Mouse (Mus musculus): ENCODE results near the gene Vkorc1l1. TPM values are rescaled to one million over a fixed set of nuclear protein-coding genes. Genes with fewer than 3 reads are reported as not detected.

The Vkorc1l1 gene
- polyA plus RNA-seq, 1 experiment from 2014 or later: 27.7 TPM

DNA sequence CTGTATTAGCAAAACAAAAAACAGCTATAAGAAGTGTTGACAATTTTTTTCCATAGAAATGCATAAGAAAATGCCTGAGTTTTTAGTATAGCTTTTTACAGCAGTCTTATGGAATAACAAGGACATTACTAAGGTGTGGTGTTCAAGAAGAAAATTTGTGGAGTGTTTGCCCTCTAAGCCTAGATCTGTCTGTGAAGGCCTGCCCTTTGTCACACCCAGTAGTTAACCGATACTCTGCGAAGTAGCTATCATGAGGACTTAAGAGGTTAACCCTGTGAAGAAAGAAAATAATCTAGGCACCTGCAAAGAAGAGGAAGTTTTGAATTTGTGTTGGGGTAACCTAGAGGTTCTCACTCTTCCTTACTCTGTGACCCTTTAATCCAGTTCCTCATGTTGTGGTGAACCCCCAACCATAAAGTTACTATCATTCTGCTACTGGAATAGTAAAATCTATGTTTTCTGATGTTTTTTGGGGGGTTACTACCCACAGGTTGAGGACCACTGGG lies 5.8 kb downstream of the Vkorc1l1 start:
- Histone ChIP-seq H3K27me3 (no peaks in the 10 kb centered on the region), H3K4me2 (no peak overlapping the region), H3K4me1 (peaks cover 4% of the 10 kb centered on the region; the same call in 1 of the 2 replicates), H3K27ac (no peak overlapping the region), H3K9ac (no peak overlapping the region), H3K36me3 (peaks cover 8% of the 10 kb centered on the region), H3K4me3 (no peak overlapping the region), H3K9me3 (no peaks in the 10 kb centered on the region)
- ATAC-seq (ENCODE audit: insufficient number of reproducible peaks, insufficient read depth, low FRiP score, low TSS enrichment, low read depth): no peak
- WGBS: 92% methylated on average over 2 of the region's 2 CpGs

- H3K27ac ChIP-seq: no peak overlapping the region
- H3K4me2 ChIP-seq: no peak overlapping the region
- H3K4me3 ChIP-seq: no peak overlapping the region
- no peaks in the 10 kb centered on the region for H3K9me3 ChIP-seq
- no peaks in the 10 kb centered on the region for H3K27me3 ChIP-seq
- WGBS: 92% methylated on average over 4 of the region's 4 CpGs
- H3K36me3 ChIP-seq: no peaks in the 10 kb centered on the region; the same call in 1 of the 2 replicates
- no peaks in the 10 kb centered on the region for H3K4me1 ChIP-seq
- no peak for ATAC-seq (ENCODE audit: insufficient number of reproducible peaks, insufficient read depth, low FRiP score, low TSS enrichment, low read depth)
- no peak overlapping the region for H3K9ac ChIP-seq
Observed at GRCm38 (mm10) chr5:129952143-129952542, 10.4 kb downstream of the Vkorc1l1 start.

DNA sequence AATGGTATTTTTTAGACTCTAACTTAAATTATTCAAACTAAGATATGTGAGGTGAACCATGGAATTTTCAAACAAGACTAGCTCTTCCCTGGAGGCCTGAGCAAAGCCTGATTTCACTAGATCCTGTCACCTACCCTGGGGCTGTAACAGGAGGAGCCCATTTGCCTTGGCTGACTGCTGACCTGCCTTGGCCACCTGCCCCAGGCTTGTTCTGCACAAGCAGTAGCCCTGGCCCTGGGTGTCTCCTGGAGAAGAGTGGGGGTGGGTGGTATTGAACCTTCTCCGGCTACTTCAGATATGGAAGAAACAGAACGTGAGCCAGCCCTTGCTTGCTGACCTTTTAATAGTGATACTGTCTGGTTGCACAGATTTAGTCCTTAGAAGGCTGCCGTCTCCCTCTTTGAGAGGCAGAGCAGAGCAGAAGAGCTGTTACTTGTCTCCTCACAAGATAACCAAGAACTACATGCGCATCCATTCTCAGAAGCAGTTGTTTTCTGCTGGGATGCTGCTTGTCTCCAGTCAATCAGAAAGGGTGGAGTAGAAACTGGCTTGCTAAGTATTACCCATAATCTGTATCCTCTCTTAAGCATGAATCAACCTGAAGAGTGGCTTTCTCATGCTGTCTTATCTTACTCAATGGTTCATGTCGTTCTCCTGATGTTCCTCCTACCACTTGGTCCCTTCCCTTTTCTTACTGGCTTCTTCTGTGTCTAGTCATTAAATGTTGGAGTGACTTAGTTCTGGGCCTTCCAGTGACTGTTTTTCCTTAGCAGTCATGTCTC lies 12.9 kb downstream of the Vkorc1l1 start:
- no peak overlapping the region for H3K4me2 ChIP-seq
- ATAC-seq (ENCODE audit: insufficient number of reproducible peaks, insufficient read depth, low FRiP score, low TSS enrichment, low read depth): no peak

DNA sequence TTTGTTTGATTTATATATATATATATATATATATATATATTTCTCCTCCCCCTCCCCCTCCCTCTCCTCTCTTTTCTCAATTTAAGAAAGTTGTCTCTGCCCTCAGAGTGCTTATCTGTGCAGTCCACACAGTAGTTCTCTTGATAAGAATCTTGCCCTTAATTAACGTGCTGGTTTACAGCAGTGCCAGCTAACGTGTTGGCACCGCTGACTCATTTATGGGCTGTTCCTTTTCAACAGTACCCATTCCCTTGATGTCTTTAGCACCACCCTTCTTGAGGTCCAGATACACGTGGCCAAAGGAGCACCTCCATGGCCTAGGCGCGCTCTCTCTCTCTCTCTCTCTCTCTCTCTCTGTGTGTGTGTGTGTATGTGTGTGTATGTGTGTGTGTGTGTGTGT lies 14.0 kb downstream of the Vkorc1l1 start:
- Histone ChIP-seq H3K4me3 (no peak overlapping the region), H3K9me3 (no peaks in the 10 kb centered on the region), H3K4me2 (no peak overlapping the region), H3K4me1 (no peaks in the 10 kb centered on the region), H3K27ac (no peak overlapping the region), H3K27me3 (no peaks in the 10 kb centered on the region), H3K9ac (no peak overlapping the region), H3K36me3 (no peaks in the 10 kb centered on the region; the same call in 1 of the 2 replicates)
- 81% methylated on average over 6 of the region's 6 CpGs for WGBS
- no peak for ATAC-seq (ENCODE audit: insufficient number of reproducible peaks, insufficient read depth, low FRiP score, low TSS enrichment, low read depth)

More for the DNA sequence above, 12.9 kb downstream of the Vkorc1l1 start:
- no peak overlapping the region for H3K9ac ChIP-seq
- H3K4me3 ChIP-seq: no peak overlapping the region
- H3K27me3 ChIP-seq: no peaks in the 10 kb centered on the region
- WGBS: 77% methylated on average over 5 of the region's 5 CpGs
- H3K4me1 ChIP-seq: no peaks in the 10 kb centered on the region
- no peak overlapping the region for H3K27ac ChIP-seq
- no peaks in the 10 kb centered on the region for H3K9me3 ChIP-seq
- no peaks in the 10 kb centered on the region; the same call in 1 of the 2 replicates for H3K36me3 ChIP-seq

GRCm38 (mm10) chr5:129963224-129963623 lies 21.5 kb downstream of the Vkorc1l1 start:
- Histone ChIP-seq H3K27me3 (no peaks in the 10 kb centered on the region), H3K4me1 (no peaks in the 10 kb centered on the region), H3K4me2 (no peak overlapping the region), H3K27ac (no peak overlapping the region), H3K9me3 (no peaks in the 10 kb centered on the region), H3K4me3 (no peak overlapping the region), H3K9ac (no peak overlapping the region), H3K36me3 (no peaks in the 10 kb centered on the region; the same call in 1 of the 2 replicates)
- WGBS: 64% methylated on average over 4 of the region's 4 CpGs
- ATAC-seq (ENCODE audit: insufficient number of reproducible peaks, insufficient read depth, low FRiP score, low TSS enrichment, low read depth): no peak

DNA sequence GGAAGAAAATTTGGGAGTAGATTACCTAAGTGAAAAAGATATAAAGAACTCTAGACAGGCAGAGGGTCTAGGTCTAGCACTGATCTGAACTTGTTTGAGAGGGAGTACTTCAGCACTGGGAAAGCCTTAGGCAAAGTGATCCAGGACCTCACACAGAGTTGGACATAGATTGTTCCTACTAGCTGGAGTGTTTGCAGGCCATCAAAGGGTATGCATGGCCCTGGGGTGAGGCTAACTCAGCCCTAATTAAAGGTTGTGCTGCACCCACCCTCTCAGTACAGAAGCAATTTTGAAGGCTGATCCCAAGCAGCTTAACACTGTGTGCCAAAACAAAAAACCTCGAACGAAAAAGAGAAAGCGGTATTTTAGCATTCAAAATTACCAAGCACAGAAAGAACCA lies 24.7 kb downstream of the Vkorc1l1 start:
- H3K9ac ChIP-seq: no peak overlapping the region
- no peak overlapping the region for H3K4me3 ChIP-seq
- no peak overlapping the region for H3K27ac ChIP-seq
- WGBS: 66% methylated on average over 3 of the region's 3 CpGs
- peaks cover under 1% of the 10 kb centered on the region; the same call in 1 of the 2 replicates for H3K36me3 ChIP-seq
- ATAC-seq (ENCODE audit: insufficient number of reproducible peaks, insufficient read depth, low FRiP score, low TSS enrichment, low read depth): no peak
- no peaks in the 10 kb centered on the region for H3K4me1 ChIP-seq
- H3K4me2 ChIP-seq: no peak overlapping the region
- H3K27me3 ChIP-seq: no peaks in the 10 kb centered on the region
- H3K9me3 ChIP-seq: no peaks in the 10 kb centered on the region

GRCm38 (mm10) chr5:129968417-129968816 lies 26.6 kb downstream of the Vkorc1l1 start:
- no peak overlapping the region for H3K27ac ChIP-seq
- H3K27me3 ChIP-seq: no peaks in the 10 kb centered on the region
- WGBS: 83% methylated on average over 7 of the region's 7 CpGs
- no peak overlapping the region for H3K4me2 ChIP-seq
- ATAC-seq (ENCODE audit: insufficient number of reproducible peaks, insufficient read depth, low FRiP score, low TSS enrichment, low read depth): no peak
- no peak overlapping the region for H3K9ac ChIP-seq
- no peaks in the 10 kb centered on the region for H3K4me1 ChIP-seq
- H3K9me3 ChIP-seq: no peaks in the 10 kb centered on the region
- H3K36me3 ChIP-seq: peaks cover 6% of the 10 kb centered on the region; the same call in 1 of the 2 replicates
- no peak overlapping the region for H3K4me3 ChIP-seq

- no peak for ATAC-seq (ENCODE audit: insufficient number of reproducible peaks, insufficient read depth, low FRiP score, low TSS enrichment, low read depth)
- Histone ChIP-seq H3K36me3 (peaks cover 17% of the 10 kb centered on the region), H3K9me3 (no peaks in the 10 kb centered on the region), H3K27ac (no peak overlapping the region), H3K9ac (no peak overlapping the region), H3K4me3 (no peak overlapping the region), H3K4me1 (no peaks in the 10 kb centered on the region), H3K27me3 (no peaks in the 10 kb centered on the region), H3K4me2 (no peak overlapping the region)
- WGBS: 87% methylated on average over 4 of the region's 4 CpGs
Observed at GRCm38 (mm10) chr5:129971491-129971890, 29.7 kb downstream of the Vkorc1l1 start.

- Histone ChIP-seq H3K36me3 (peaks cover 24% of the 10 kb centered on the region), H3K4me3 (no peak overlapping the region), H3K4me2 (no peak overlapping the region), H3K4me1 (no peaks in the 10 kb centered on the region), H3K27ac (no peak overlapping the region), H3K9me3 (no peaks in the 10 kb centered on the region), H3K9ac (no peak overlapping the region), H3K27me3 (no peaks in the 10 kb centered on the region)
- 80% methylated on average over 4 of the region's 4 CpGs for WGBS
- ATAC-seq (ENCODE audit: insufficient number of reproducible peaks, insufficient read depth, low FRiP score, low TSS enrichment, low read depth): no peak
Observed at GRCm38 (mm10) chr5:129974354-129974753, 32.6 kb downstream of the Vkorc1l1 start.

DNA sequence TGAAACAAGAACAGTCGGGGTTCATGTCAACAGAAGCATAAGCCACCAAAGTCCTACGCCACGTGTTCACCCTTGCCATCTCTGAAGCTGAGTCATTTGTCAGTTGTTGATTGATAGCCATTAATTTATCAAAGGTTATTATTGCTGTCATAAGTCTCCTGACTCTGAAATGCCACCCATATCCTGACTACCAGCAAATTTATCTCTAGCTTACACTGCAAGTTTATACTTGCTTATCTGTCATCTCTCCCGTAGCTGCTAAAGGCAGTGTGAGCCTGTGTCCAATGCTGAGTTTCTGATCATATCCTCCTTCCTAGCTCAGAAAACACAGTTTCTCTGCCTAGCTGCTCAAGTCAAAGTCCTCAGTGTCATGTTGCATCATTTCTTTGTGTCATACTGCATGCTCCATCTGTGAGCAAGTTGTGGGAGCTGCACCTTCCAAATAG lies 33.1 kb downstream of the Vkorc1l1 start:
- Histone ChIP-seq H3K4me3 (no peak overlapping the region), H3K27ac (no peak overlapping the region), H3K9ac (no peak overlapping the region), H3K9me3 (no peaks in the 10 kb centered on the region), H3K36me3 (peaks cover 24% of the 10 kb centered on the region), H3K27me3 (no peaks in the 10 kb centered on the region), H3K4me2 (no peak overlapping the region), H3K4me1 (no peaks in the 10 kb centered on the region)
- WGBS: 76% methylated on average over 4 of the region's 4 CpGs
- ATAC-seq (ENCODE audit: insufficient number of reproducible peaks, insufficient read depth, low FRiP score, low TSS enrichment, low read depth): no peak

DNA sequence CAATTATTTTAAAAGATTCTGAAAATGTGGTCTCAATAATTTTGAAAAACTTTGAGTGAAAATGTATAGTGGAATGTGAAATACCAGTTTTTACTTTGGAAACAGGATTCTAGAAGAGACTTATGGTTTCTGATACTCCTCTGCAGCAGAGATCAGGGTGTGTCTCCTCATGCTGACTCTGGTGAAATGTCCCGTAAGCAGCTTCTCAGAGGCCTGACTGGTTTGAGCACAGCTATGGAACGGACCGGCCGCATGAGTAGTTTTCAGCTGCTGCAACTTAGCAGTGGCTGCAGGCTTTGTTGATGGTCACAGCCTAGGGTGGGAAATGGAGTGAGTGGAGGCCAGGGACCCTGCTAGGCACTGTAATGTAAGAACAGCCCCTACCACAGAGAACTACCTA lies 36.0 kb downstream of the Vkorc1l1 start:
- Histone ChIP-seq H3K4me1 (no peaks in the 10 kb centered on the region), H3K4me3 (no peak overlapping the region), H3K9me3 (no peaks in the 10 kb centered on the region), H3K27ac (no peak overlapping the region), H3K4me2 (no peak overlapping the region), H3K27me3 (no peaks in the 10 kb centered on the region), H3K36me3 (peaks cover 18% of the 10 kb centered on the region), H3K9ac (no peak overlapping the region)
- 83% methylated on average over 4 of the region's 4 CpGs for WGBS
- no peak for ATAC-seq (ENCODE audit: insufficient number of reproducible peaks, insufficient read depth, low FRiP score, low TSS enrichment, low read depth)

DNA sequence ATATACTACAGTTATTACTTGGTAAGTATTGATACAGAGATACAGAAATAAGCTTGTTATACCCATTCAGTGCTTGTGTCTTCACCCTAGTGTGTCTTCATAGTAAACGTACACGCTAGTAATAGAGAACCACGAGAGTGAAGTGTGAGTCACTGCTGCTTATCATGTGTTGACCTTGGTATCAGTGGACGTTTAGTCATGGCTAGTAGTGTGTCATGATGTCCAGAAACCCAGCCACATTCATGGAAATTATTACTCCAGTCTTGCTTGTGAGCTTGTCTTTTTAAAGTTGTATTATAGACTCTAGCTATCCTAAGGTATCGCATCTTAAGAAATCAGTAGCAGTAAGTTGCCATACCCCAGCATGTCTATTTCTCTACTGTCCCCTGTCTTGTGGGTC lies 36.8 kb downstream of the Vkorc1l1 start:
- WGBS: 91% methylated on average over 5 of the region's 5 CpGs
- no peak overlapping the region for H3K27ac ChIP-seq
- no peak overlapping the region for H3K9ac ChIP-seq
- H3K4me3 ChIP-seq: no peak overlapping the region
- ATAC-seq (ENCODE audit: insufficient number of reproducible peaks, insufficient read depth, low FRiP score, low TSS enrichment, low read depth): no peak
- H3K4me2 ChIP-seq: no peak overlapping the region
- H3K27me3 ChIP-seq: no peaks in the 10 kb centered on the region
- H3K4me1 ChIP-seq: no peaks in the 10 kb centered on the region
- H3K9me3 ChIP-seq: no peaks in the 10 kb centered on the region
- peaks cover 26% of the 10 kb centered on the region for H3K36me3 ChIP-seq

Data from embryonic facial prominence, embryonic 13.5 days (tissue).